Mouse (Mus musculus) CH12.LX (cell line): ENCODE measurements at regions not wholly inside any gene's neighbourhood (a gene's known extent, or its start where the extent isn't known, plus 50 kb on each side); places are given as distances from the start of the nearest gene placed in this dataset.

Source experiments
- DNase-seq: peaks from one replicate; pipeline ENCODE4 v3.0.0-alpha.2; 2013; ENCODE audit errors: extremely low read depth
- H3K27ac ChIP-seq: 2 replicates; pipeline ENCODE4 v1.5.1; 2012; ENCODE audit warnings: low read depth, mild to moderate bottlenecking, control low read depth, moderate library complexity; ENCODE audit not compliant: insufficient read depth
- H3K27me3 ChIP-seq: replicated peaks from 2 replicates; pipeline ENCODE3; 2012; ENCODE audit warnings: inconsistent platforms
- H3K36me3 ChIP-seq, 2 experiments: replicated peaks in 1 of 2; 2 replicates each; pipeline versions ENCODE3 to v1.6.1; 2012; ENCODE audit warnings: inconsistent platforms in 1 of 2, low read length in 1 of 2, mild to moderate bottlenecking in 1 of 2, mixed read lengths in 1 of 2, moderate library complexity in 1 of 2; ENCODE audit not compliant: control insufficient read depth in 1 of 2, insufficient read depth in 1 of 2
- H3K4me1 ChIP-seq, 2 experiments: 2 replicates each; pipeline ENCODE4 v1.6.1; 2012; ENCODE audit warnings: inconsistent platforms in 1 of 2, moderate library complexity in 1 of 2; ENCODE audit not compliant: insufficient read depth in 2 of 2, control insufficient read depth in 1 of 2
- H3K4me2 ChIP-seq: 2 replicates; pipeline ENCODE4 v1.6.1; 2012; ENCODE audit warnings: low read depth, mild to moderate bottlenecking, control low read depth; ENCODE audit not compliant: poor library complexity, insufficient read depth, severe bottlenecking
- H3K4me3 ChIP-seq, 3 experiments: fragments of 150-350 bp in 1 of 3; sonication (generic) in 1 of 3; replicated peaks in 1 of 3; 2 replicates each; pipeline versions ENCODE3 to v1.5.1; 2011 to 2012; ENCODE audit warnings: low read depth in 2 of 3, low read length in 2 of 3, mild to moderate bottlenecking in 2 of 3, moderate library complexity in 2 of 3, control low read depth in 1 of 3, improper control_type of control experiment in 1 of 3, inconsistent platforms in 1 of 3, mixed read lengths in 1 of 3; ENCODE audit not compliant: poor library complexity in 1 of 3
- H3K79me2 ChIP-seq: replicated peaks from 2 replicates; pipeline ENCODE4 v1.6.1; 2012; ENCODE audit warnings: mild to moderate bottlenecking, moderate library complexity; ENCODE audit not compliant: control insufficient read depth, poor library complexity, insufficient read depth, severe bottlenecking; ENCODE audit errors: extremely low read depth
- H3K9ac ChIP-seq: 2 replicates; pipeline ENCODE4 v1.6.1; 2012; ENCODE audit warnings: low read depth, mild to moderate bottlenecking, control low read depth, moderate library complexity; ENCODE audit not compliant: insufficient read depth
- H3K9me3 ChIP-seq: replicated peaks from 2 replicates; pipeline ENCODE3; 2012; ENCODE audit warnings: low read length, inconsistent platforms, mixed read lengths
- BHLHE40 ChIP-seq: IDR thresholded peaks from 2 replicates; pipeline ENCODE4 v1.6.1; 2011; ENCODE audit warnings: mild to moderate bottlenecking, low read depth, low read length, improper control_type of control experiment
- CTCF ChIP-seq, 2 experiments: IDR thresholded peaks in 1 of 2; conservative IDR thresholded peaks in 1 of 2; 2 replicates each; pipeline ENCODE4 v1.5.1; 2011 to 2012; ENCODE audit warnings: low read depth in 2 of 2, low read length in 2 of 2, improper control_type of control experiment in 1 of 2, inconsistent platforms in 1 of 2, mild to moderate bottlenecking in 1 of 2, moderate library complexity in 1 of 2
- E2F4 ChIP-seq: IDR thresholded peaks from 2 replicates; pipeline ENCODE4 v1.6.1; 2011; ENCODE audit warnings: low read depth, low read length, improper control_type of control experiment; ENCODE audit not compliant: insufficient replicate concordance
- ELF1 ChIP-seq: IDR thresholded peaks from 2 replicates; pipeline ENCODE4 v1.6.1; 2014; ENCODE audit warnings: low read depth, mild to moderate bottlenecking, inconsistent platforms, low read length, improper control_type of control experiment
- EP300 ChIP-seq: IDR thresholded peaks from 2 replicates; pipeline ENCODE4 v1.6.1; 2011; ENCODE audit warnings: low read length, improper control_type of control experiment
- GABPA ChIP-seq: IDR thresholded peaks from 2 replicates; pipeline ENCODE4 v1.6.1; 2012; ENCODE audit warnings: low read depth, low read length, improper control_type of control experiment, inconsistent platforms; ENCODE audit not compliant: insufficient replicate concordance
- IRF4 ChIP-seq: IDR thresholded peaks from 2 replicates; pipeline ENCODE4 v1.6.1; 2014; ENCODE audit warnings: low read depth, mild to moderate bottlenecking, inconsistent platforms, low read length, improper control_type of control experiment
- JUND ChIP-seq: conservative IDR thresholded peaks from 2 replicates; pipeline ENCODE4 v1.6.1; 2011; ENCODE audit warnings: low read depth, low read length, improper control_type of control experiment
- MAFK ChIP-seq: IDR thresholded peaks from 2 replicates; pipeline ENCODE4 v1.6.1; 2011; ENCODE audit warnings: low read length, improper control_type of control experiment; ENCODE audit not compliant: insufficient replicate concordance
- MYC ChIP-seq: IDR thresholded peaks from 2 replicates; pipeline ENCODE4 v1.6.1; 2011; ENCODE audit warnings: low read depth, mild to moderate bottlenecking, improper control_type of control experiment, low read length
- NELFE ChIP-seq: IDR thresholded peaks from 2 replicates; pipeline ENCODE4 v1.6.1; 2011; ENCODE audit warnings: low read depth, low read length, improper control_type of control experiment
- NRF1 ChIP-seq: IDR thresholded peaks from 2 replicates; pipeline ENCODE4 v1.6.1; 2014; ENCODE audit warnings: low read depth, mild to moderate bottlenecking, inconsistent platforms, low read length, improper control_type of control experiment, moderate library complexity
- PAX5 ChIP-seq: IDR thresholded peaks from 2 replicates; pipeline ENCODE4 v1.6.1; 2012; ENCODE audit warnings: low read length, inconsistent platforms, mixed read lengths
- POLR2A ChIP-seq: IDR thresholded peaks from 2 replicates; pipeline ENCODE4 v1.6.1; 2011; ENCODE audit warnings: low read depth, mild to moderate bottlenecking, improper control_type of control experiment, low read length
- RAD21 ChIP-seq: IDR thresholded peaks from 2 replicates; pipeline ENCODE4 v1.6.1; 2011; ENCODE audit warnings: low read depth, mild to moderate bottlenecking, low read length, improper control_type of control experiment, moderate library complexity
- RCOR1 ChIP-seq: conservative IDR thresholded peaks from 2 replicates; pipeline ENCODE4 v1.6.1; 2012; ENCODE audit warnings: low read depth, mild to moderate bottlenecking, inconsistent platforms, low read length, improper control_type of control experiment
- SIN3A ChIP-seq: IDR thresholded peaks from 2 replicates; pipeline ENCODE4 v1.6.1; 2012; ENCODE audit warnings: low read length, improper control_type of control experiment, inconsistent platforms
- UBTF ChIP-seq: IDR thresholded peaks from 2 replicates; pipeline ENCODE4 v1.6.1; 2012; ENCODE audit warnings: low read depth, mild to moderate bottlenecking, inconsistent platforms, low read length, improper control_type of control experiment, moderate library complexity
- ZMIZ1 ChIP-seq: IDR thresholded peaks from 2 replicates; pipeline ENCODE4 v1.6.1; 2012; ENCODE audit warnings: low read depth, mild to moderate bottlenecking, inconsistent platforms, low read length, improper control_type of control experiment
- ZNF384 ChIP-seq: IDR thresholded peaks from 2 replicates; pipeline ENCODE4 v1.6.1; 2012; ENCODE audit warnings: low read depth, low read length, improper control_type of control experiment, inconsistent platforms
- dilution Hi-C: fragments of 300-500 bp; cut with MboI; formaldehyde crosslinking; loops from 2 replicates; pipeline ENCODE4 v1.14.3; 2020; ENCODE audit warnings: low sequenced_read_pairs; ENCODE audit not compliant: extremely low pct_unique_long_range_greater_than_20kb, extremely low pct_ligation_motif_present
- in situ Hi-C: fragments of 300-500 bp; cut with MboI; formaldehyde crosslinking; loops from 3 replicates; pipeline ENCODE4 v1.14.3; 2019; ENCODE audit warnings: low sequenced_read_pairs, low pct_ligation_motif_present, low pct_unique_long_range_greater_than_20kb, mixed read lengths

DNA sequence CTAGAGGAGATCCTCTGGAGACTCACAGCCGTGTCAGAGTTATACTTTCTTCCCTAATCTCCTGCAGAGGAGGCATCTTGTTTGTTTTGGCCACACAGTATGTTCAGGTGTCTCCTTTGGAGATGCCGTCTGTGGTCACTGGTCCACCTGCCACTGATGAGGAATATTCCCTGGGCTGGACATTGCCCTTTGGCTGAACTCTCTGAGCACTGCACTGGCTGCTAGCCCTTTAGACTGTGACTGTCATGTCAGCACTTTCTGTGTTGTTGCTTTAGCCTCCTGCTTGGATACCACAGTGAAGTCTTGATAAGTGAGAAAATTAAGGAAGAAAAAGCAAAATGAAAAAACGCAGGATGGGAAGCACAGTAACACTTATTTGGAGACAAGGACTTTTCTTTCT lies 124.5 kb upstream of the C9orf72 start:
- Histone ChIP-seq H3K27me3 (no peaks in the 10 kb centered on the region), H3K27ac (no peak overlapping the region), H3K9me3 (no peaks in the 10 kb centered on the region), H3K4me1 (no peaks in the 10 kb centered on the region), H3K36me3 (no peaks in the 10 kb centered on the region), H3K79me2 (no peaks in the 10 kb centered on the region), H3K4me3 (no peak overlapping the region), H3K9ac (no peak overlapping the region), H3K4me2 (no peak overlapping the region)
- no peak for DNase-seq
- TF ChIP-seq ZNF384 (no peak), PAX5 (no peak), SIN3A (no peak), E2F4 (no peak), NELFE (no peak), MYC (no peak), MAFK (no peak)
- dilution Hi-C loops (no loop called here), in situ Hi-C loops (no loop called here)

DNA sequence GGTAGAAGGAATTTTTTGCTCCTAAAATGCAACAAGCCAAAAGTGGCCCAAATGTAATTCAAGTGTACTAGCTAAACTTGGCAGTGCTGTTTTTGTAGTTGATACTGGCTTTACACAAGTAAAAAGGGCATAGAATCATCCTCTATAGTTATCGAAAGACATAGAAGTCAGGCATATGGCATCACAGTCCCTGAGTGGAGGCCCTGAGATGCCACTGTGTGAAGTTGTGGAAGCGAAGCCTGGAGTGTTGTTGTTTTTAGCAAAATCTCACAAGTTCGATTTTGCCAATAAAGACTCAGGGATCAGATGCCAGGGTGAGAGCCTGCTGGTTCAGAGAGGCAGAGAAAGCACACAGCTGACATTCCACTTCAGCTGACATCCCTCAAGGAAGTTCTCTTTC lies 121.6 kb upstream of the C9orf72 start:
- no peaks in the 10 kb centered on the region for H3K79me2 ChIP-seq
- DNase-seq = no peak
- no peak for TF ChIP-seq BHLHE40
- no peak for TF ChIP-seq ZMIZ1
- no peak for TF ChIP-seq ELF1
- no peak for TF ChIP-seq NRF1
- no peak for TF ChIP-seq NELFE
- TF ChIP-seq GABPA = no peak
- TF ChIP-seq IRF4 = no peak
- TF ChIP-seq RCOR1 = no peak
- no peak for TF ChIP-seq EP300
- TF ChIP-seq POLR2A = no peak
- no peak for TF ChIP-seq RAD21
- TF ChIP-seq JUND = no peak
- no peak for TF ChIP-seq ZNF384
- TF ChIP-seq UBTF = no peak
- no peak for TF ChIP-seq CTCF (conservative IDR thresholded peaks at IDR 0.05 in 1 of 2, IDR thresholded peaks at IDR 0.05 in 1 of 2; ENCODE audit: low read depth in 2 of 2, low read length in 2 of 2)
- TF ChIP-seq MYC = no peak
- H3K27me3 ChIP-seq = no peaks in the 10 kb centered on the region
- H3K4me3 ChIP-seq = no peak overlapping the region
- H3K36me3 ChIP-seq = no peaks in the 10 kb centered on the region
- in situ Hi-C loops = no loop called here
- dilution Hi-C loops = no loop called here
- H3K9me3 ChIP-seq = no peaks in the 10 kb centered on the region
- no peak overlapping the region for H3K27ac ChIP-seq
- no peaks in the 10 kb centered on the region for H3K4me1 ChIP-seq
- H3K4me2 ChIP-seq = no peak overlapping the region
- no peak overlapping the region for H3K9ac ChIP-seq
